Mouse (Mus musculus) embryo, embryonic 11 days (tissue): ENCODE measurements around the gene Gm13889.

Source experiments
- DNase-seq: peaks from one replicate; pipeline ENCODE4 v3.0.0-alpha.2; 2015

Gene Gm13889

GRCm38 (mm10) chr2:93957785-93958175 lies 779 bp upstream of the Gm13889 start:
- no peak for DNase-seq

- peak; percentile 76 for DNase-seq
Observed at GRCm38 (mm10) chr2:93956331-93956801, 635 bp downstream of the Gm13889 start.

- no peak for DNase-seq
Observed at GRCm38 (mm10) chr2:93955886-93956285, 1.1 kb downstream of the Gm13889 start.

- DNase-seq = peak; percentile 38
Observed at GRCm38 (mm10) chr2:93954781-93955578, 2.0 kb downstream of the Gm13889 start.

GRCm38 (mm10) chr2:93953726-93954125 lies 3.3 kb downstream of the Gm13889 start:
- no peak for DNase-seq

GRCm38 (mm10) chr2:93946976-93947375 lies 10.0 kb downstream of the Gm13889 start:
- DNase-seq = no peak

GRCm38 (mm10) chr2:93944855-93945254 lies 12.1 kb downstream of the Gm13889 start:
- no peak for DNase-seq

GRCm38 (mm10) chr2:93944099-93944498 lies 12.9 kb downstream of the Gm13889 start:
- no peak for DNase-seq

- no peak for DNase-seq
Observed at GRCm38 (mm10) chr2:93941670-93942069, 15.3 kb downstream of the Gm13889 start.

GRCm38 (mm10) chr2:93938534-93938933 lies 18.5 kb downstream of the Gm13889 start:
- DNase-seq = no peak

- DNase-seq = no peak
Observed at GRCm38 (mm10) chr2:93928866-93929265, 28.1 kb downstream of the Gm13889 start.

GRCm38 (mm10) chr2:93927701-93928437 lies 29.1 kb downstream of the Gm13889 start:
- DNase-seq = no peak

- no peak for DNase-seq
Observed at GRCm38 (mm10) chr2:93926141-93926540, 30.9 kb downstream of the Gm13889 start.

GRCm38 (mm10) chr2:93919093-93919492 lies 37.9 kb downstream of the Gm13889 start:
- no peak for DNase-seq

GRCm38 (mm10) chr2:93913552-93913951 lies 43.4 kb downstream of the Gm13889 start:
- no peak for DNase-seq

- DNase-seq = no peak
Observed at GRCm38 (mm10) chr2:93911942-93912341, 45.1 kb downstream of the Gm13889 start.

- no peak for DNase-seq
Observed at GRCm38 (mm10) chr2:93909716-93910115, 47.3 kb downstream of the Gm13889 start.

- peak; percentile 19 for DNase-seq
Observed at GRCm38 (mm10) chr2:93907519-93908294, 49.3 kb downstream of the Gm13889 start.

- no peak for DNase-seq
Observed at GRCm38 (mm10) chr2:93906316-93906715, 50.7 kb downstream of the Gm13889 start.
